Mouse (Mus musculus) hindbrain, embryonic 11.5 days (tissue): Measurements from ENCODE around the gene Tprg. TPM values are rescaled to one million over a fixed set of nuclear protein-coding genes. Genes with fewer than 3 reads are reported as not detected.
A peak's percentile ranks its signal among the peaks of the same experiment; 100 is the strongest.

ENCODE experiments used
- ATAC-seq: fragments of 200-750 bp; cut with Nextera tagmentation; 2 replicates; pipeline ENCODE4 v1.8.0; 2017; ENCODE audit warnings: mild to moderate bottlenecking, moderate TSS enrichment, moderate library complexity; ENCODE audit not compliant: low FRiP score
- DNase-seq: peaks from one replicate; pipeline ENCODE4 v3.0.0-alpha.2; 2015; ENCODE audit warnings: low spot score
- H3K27ac ChIP-seq: fragments of 300-500 bp; sonication (generic); 2 replicates; pipeline ENCODE4 v1.5.1; 2014; ENCODE audit warnings: mild to moderate bottlenecking, low read depth, low read length
- H3K27me3 ChIP-seq: fragments of 300-500 bp; sonication (generic); 2 replicates; pipeline ENCODE4 v1.6.1; 2014; ENCODE audit warnings: mild to moderate bottlenecking, low read length, moderate library complexity, mixed read lengths; ENCODE audit not compliant: control insufficient read depth, insufficient read depth
- H3K36me3 ChIP-seq: fragments of 300-500 bp; sonication (generic); 2 replicates; pipeline ENCODE4 v1.6.1; 2014; ENCODE audit warnings: mild to moderate bottlenecking, low read length, moderate library complexity, mixed read lengths; ENCODE audit not compliant: control insufficient read depth, insufficient read depth
- H3K4me1 ChIP-seq: fragments of 300-500 bp; sonication (generic); replicated peaks from 2 replicates; pipeline ENCODE4 v1.6.1; 2014; ENCODE audit warnings: low read length, mixed read lengths; ENCODE audit not compliant: control insufficient read depth, insufficient read depth
- H3K4me2 ChIP-seq: fragments of 300-500 bp; sonication (generic); replicated peaks from 2 replicates; pipeline ENCODE4 v1.6.1; 2014; ENCODE audit warnings: mild to moderate bottlenecking, low read depth, low read length
- H3K4me3 ChIP-seq: fragments of 300-500 bp; sonication (generic); 2 replicates; pipeline ENCODE4 v1.5.1; 2014; ENCODE audit warnings: low read depth, low read length
- H3K9ac ChIP-seq: fragments of 300-500 bp; sonication (generic); 2 replicates; pipeline ENCODE4 v1.6.1; 2014; ENCODE audit warnings: low read depth, low read length
- H3K9me3 ChIP-seq: fragments of 300-500 bp; sonication (generic); 2 replicates; pipeline ENCODE4 v1.6.1; 2016; ENCODE audit warnings: low read length; ENCODE audit not compliant: control insufficient read depth
- WGBS: fragments of 180-500 bp; shearing (Covaris S2); extraction: QIAGEN DNeasy Blood & Tissue Kit; methylation state at CpG from one replicate; pipeline ENCODE4 v1.1.7; 2014; 5-methylcytosine and 5-hydroxymethylcytosine counted together
- polyA plus RNA-seq: library from polyadenylated mRNA; unstranded; fragments of >200 nt; fragmentation: Nextera tagmentation; extraction: Ambion mirVana; gene quantifications from 2 replicates; pipeline ENCODE4 v1.2.1, GENCODE M21; 2014

Tprg gene
- polyA plus RNA-seq, 1 experiment from 2014 or later = not detected

- Histone ChIP-seq H3K27ac (no peak overlapping the region), H3K36me3 (no peaks in the 10 kb centered on the region), H3K9ac (no peak overlapping the region), H3K27me3 (no peaks in the 10 kb centered on the region), H3K4me1 (no peaks in the 10 kb centered on the region), H3K4me2 (no peak overlapping the region), H3K9me3 (no peaks in the 10 kb centered on the region), H3K4me3 (no peak overlapping the region)
- ATAC-seq (peak; percentile 43), DNase-seq (peak; percentile 7)
- WGBS = 52% methylated on average over 8 of the region's 8 CpGs
These were observed 120.7 kb downstream of the Tprg start for GRCm38 (mm10) chr16:25407204-25407886.

DNA sequence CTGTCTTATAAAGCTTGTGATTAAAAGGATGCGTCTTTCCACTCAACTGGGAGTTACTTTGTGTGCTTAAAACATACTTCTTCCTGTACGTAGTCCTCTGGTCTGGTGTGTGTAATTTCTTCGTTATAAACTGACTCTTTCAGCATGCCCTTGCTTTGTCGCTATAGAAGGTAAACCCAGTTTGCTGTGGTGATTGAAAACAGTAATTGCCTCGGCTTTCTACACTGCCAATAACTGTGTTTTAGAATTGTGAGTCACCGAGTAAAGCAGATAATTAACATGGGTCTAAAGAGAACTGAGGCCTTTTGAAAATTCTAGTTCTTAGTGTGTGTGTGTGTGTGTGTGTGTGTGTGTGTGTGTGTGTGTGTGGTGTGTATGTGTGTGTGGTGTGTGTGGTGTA lies 121.4 kb downstream of the Tprg start:
- Histone ChIP-seq H3K4me3 (no peak overlapping the region), H3K36me3 (no peaks in the 10 kb centered on the region), H3K27me3 (no peaks in the 10 kb centered on the region), H3K9me3 (no peaks in the 10 kb centered on the region), H3K27ac (no peak overlapping the region), H3K4me1 (no peaks in the 10 kb centered on the region), H3K4me2 (no peak overlapping the region), H3K9ac (no peak overlapping the region)
- DNase-seq (no peak), ATAC-seq (no peak)
- 85% methylated on average over 6 of the region's 6 CpGs for whole genome bisulfite sequencing

GRCm38 (mm10) chr16:25411307-25411706 lies 124.7 kb downstream of the Tprg start:
- no peak overlapping the region for H3K4me3 ChIP-seq
- H3K4me2 ChIP-seq = no peak overlapping the region
- H3K27ac ChIP-seq = no peak overlapping the region
- no peaks in the 10 kb centered on the region for H3K27me3 ChIP-seq
- H3K9me3 ChIP-seq = no peaks in the 10 kb centered on the region
- 80% methylated on average over 3 of the region's 3 CpGs for WGBS
- ATAC-seq = no peak
- H3K9ac ChIP-seq = no peak overlapping the region
- DNase-seq = no peak
- no peaks in the 10 kb centered on the region for H3K36me3 ChIP-seq
- no peaks in the 10 kb centered on the region for H3K4me1 ChIP-seq

- Histone ChIP-seq H3K4me3 (no peak overlapping the region), H3K36me3 (no peaks in the 10 kb centered on the region), H3K4me2 (no peak overlapping the region), H3K27ac (no peak overlapping the region), H3K9me3 (no peaks in the 10 kb centered on the region), H3K4me1 (no peaks in the 10 kb centered on the region), H3K27me3 (no peaks in the 10 kb centered on the region), H3K9ac (no peak overlapping the region)
- DNase-seq (no peak), ATAC-seq (no peak)
- WGBS = 73% methylated on average over 1 of the region's 1 CpGs
These were observed 127.3 kb downstream of the Tprg start for GRCm38 (mm10) chr16:25413885-25414284.

- Histone ChIP-seq H3K27me3 (no peaks in the 10 kb centered on the region), H3K27ac (no peak overlapping the region), H3K4me1 (no peaks in the 10 kb centered on the region), H3K4me3 (no peak overlapping the region), H3K4me2 (no peak overlapping the region), H3K36me3 (no peaks in the 10 kb centered on the region), H3K9me3 (no peaks in the 10 kb centered on the region), H3K9ac (no peak overlapping the region)
- DNase-seq = no peak
- no peak for ATAC-seq
These were observed 128.6 kb downstream of the Tprg start for GRCm38 (mm10) chr16:25415186-25415585.

DNA sequence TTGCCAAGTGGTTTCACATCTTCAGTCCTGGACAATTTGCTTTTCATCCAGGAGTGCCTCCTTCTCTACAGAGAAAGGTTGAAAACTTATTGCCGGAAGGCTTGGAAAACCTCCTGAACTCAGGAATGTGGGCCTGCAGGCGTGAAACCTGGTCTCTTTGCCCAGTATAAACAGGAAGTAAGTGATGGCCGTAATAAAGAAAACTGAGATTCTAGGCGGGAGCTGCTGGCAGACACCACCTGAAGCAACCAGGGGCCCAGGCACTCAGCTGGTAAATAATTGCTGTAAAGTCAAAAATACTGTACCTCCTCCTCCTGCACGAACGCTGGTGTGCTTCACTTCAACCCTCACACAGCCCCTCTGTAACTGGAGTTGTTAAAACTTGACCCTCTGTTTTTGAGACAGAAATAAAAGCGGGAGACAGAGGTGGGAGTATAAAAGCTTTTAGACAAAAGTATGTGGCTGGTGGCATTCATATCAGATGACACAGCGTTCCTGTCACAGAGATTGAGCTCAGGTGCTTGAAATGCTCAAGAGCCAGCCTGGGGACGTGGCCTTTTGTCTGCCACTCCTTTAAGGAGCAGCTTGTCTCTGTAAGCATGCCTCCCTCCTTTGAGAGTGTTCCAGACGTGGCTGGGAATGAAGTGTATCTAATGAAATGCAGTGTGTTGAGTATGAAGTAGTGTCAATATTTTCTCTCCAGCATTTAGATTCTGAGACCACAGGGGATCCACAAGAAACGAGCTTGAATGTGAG lies 131.4 kb downstream of the Tprg start:
- DNase-seq (peak; percentile 7), ATAC-seq (no peak)
- no peaks in the 10 kb centered on the region for H3K4me1 ChIP-seq
- H3K27ac ChIP-seq = no peak overlapping the region
- no peak overlapping the region for H3K4me2 ChIP-seq
- no peaks in the 10 kb centered on the region for H3K27me3 ChIP-seq
- no peaks in the 10 kb centered on the region for H3K36me3 ChIP-seq
- H3K9me3 ChIP-seq = no peaks in the 10 kb centered on the region
- WGBS = 46% methylated on average over 11 of the region's 11 CpGs
- H3K4me3 ChIP-seq = no peak overlapping the region
- H3K9ac ChIP-seq = no peak overlapping the region

DNA sequence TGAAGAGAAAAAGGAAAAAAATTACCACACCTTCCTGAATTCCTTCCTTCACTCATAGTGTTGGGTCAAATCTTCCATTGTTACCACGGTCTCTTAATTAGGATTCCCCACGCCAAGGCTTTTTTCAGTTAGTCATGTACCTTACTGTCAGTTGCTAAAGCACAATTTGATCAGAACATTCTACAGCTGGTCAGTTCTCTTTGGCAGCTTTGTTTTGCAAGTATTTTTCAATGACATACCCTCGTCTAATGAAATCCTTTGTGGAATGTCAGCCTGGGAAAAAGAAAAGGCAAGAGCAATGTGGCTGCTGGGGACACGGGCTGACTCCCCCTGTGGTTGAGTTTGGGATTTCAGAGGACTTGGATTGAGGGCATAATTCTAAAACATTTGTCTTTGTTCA lies 136.4 kb downstream of the Tprg start:
- H3K9me3 ChIP-seq = no peaks in the 10 kb centered on the region
- no peak for ATAC-seq
- WGBS = 72% methylated on average over 4 of the region's 4 CpGs
- no peaks in the 10 kb centered on the region for H3K27me3 ChIP-seq
- H3K9ac ChIP-seq = no peak overlapping the region
- no peak for DNase-seq
- H3K4me3 ChIP-seq = no peak overlapping the region
- no peaks in the 10 kb centered on the region for H3K4me1 ChIP-seq
- H3K36me3 ChIP-seq = no peaks in the 10 kb centered on the region
- H3K4me2 ChIP-seq = no peak overlapping the region
- no peak overlapping the region for H3K27ac ChIP-seq

DNA sequence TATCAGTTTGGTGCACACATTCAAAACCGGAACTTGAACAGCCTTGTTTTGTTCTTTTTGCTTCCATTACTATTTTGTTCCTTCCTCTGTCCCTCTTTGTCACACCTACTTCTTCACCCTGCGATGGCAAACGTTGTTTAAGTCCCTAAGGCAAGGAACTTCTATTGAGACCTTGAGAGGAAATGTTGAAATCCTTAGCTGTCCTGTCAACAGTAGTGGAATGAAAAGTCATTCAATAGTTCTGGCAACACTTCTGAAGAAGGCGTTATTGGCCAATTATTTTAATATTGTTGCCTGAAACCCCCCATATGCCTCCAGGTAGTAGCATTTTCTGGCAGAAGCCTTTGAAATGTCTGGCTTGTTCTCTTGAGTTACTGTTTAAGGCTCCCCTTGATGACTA lies 137.4 kb downstream of the Tprg start:
- Histone ChIP-seq H3K36me3 (no peaks in the 10 kb centered on the region), H3K27me3 (no peaks in the 10 kb centered on the region), H3K27ac (no peak overlapping the region), H3K9ac (no peak overlapping the region), H3K4me1 (no peaks in the 10 kb centered on the region), H3K4me2 (no peak overlapping the region), H3K9me3 (no peaks in the 10 kb centered on the region), H3K4me3 (no peak overlapping the region)
- no peak for ATAC-seq
- no peak for DNase-seq
- WGBS = 93% methylated on average over 4 of the region's 4 CpGs

- no peak for DNase-seq
- WGBS = 51% methylated on average over 9 of the region's 9 CpGs
- no peak for ATAC-seq
- Histone ChIP-seq H3K27me3 (no peaks in the 10 kb centered on the region), H3K4me3 (no peak overlapping the region), H3K9me3 (no peaks in the 10 kb centered on the region), H3K9ac (no peak overlapping the region), H3K4me1 (no peaks in the 10 kb centered on the region), H3K36me3 (no peaks in the 10 kb centered on the region), H3K27ac (no peak overlapping the region), H3K4me2 (no peak overlapping the region)
These were observed 138.3 kb downstream of the Tprg start for GRCm38 (mm10) chr16:25424915-25425314.
